11 mouse cellular contexts compared by ENCODE assay signal in the genomic region with DNA sequence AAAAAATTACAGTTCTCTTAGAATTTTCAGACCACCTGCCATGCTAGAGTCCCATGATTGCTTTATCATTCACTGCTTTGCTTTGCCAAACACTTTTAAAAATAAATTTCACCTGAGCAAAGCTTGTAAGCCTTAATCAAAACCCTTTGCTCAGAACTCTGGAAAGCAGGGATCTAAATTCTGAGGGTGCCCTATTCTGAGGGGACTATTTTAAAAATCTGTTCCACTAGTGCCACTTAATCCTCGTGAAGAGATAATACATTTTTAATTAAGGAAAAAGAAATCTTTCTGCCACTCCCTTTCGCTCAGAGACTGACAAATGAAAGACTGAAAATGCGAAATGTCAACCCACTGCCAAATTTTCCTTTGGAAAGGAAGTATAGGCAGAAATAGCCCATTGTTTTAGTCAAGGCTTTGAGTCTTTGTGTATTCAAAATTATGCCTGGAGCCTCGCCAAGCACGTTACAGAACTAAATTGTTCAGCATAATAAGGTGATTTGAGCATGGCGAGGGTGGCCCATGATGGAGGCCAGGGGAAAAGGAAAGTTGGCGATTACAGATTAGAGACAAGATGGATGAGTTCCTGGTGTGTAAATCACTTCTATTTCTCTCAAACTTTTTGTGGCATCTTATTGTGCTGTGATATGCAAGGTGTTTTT.
DNase-seq lines count a peak whose midpoint lies in the region; ATAC-seq and TF ChIP-seq lines count a peak whose summit lies in the region.
"Had no signal": no experiment of that assay in that cellular context is flagged by ENCODE, and none has a peak within 500 bp of the region (broad histone marks: within the 10 kb centered on the region; RNA-seq: fewer than 3 reads in every experiment).

No protein-coding gene starts in this region.

- H3K27me3 ChIP-seq in kidney, adult 2 months (replicated peaks; ENCODE audit: control insufficient read depth, insufficient read depth, low read length) = no peaks in the 10 kb centered on the region
- no peaks in the 10 kb centered on the region for H3K27me3 ChIP-seq in midbrain, postnatal 0 days (ENCODE audit: insufficient read depth, low read length)
- H3K27me3 ChIP-seq in midbrain, embryonic 16.5 days (ENCODE audit: control insufficient read depth, insufficient read depth, low read depth, low read length) = no peaks in the 10 kb centered on the region
- H3K27me3 ChIP-seq in forebrain, embryonic 16.5 days (replicated peaks; ENCODE audit: control insufficient read depth, insufficient read depth, low read length) = no peaks in the 10 kb centered on the region
- no peaks in the 10 kb centered on the region for H3K27me3 ChIP-seq in cerebellum, adult 2 months (ENCODE audit: control insufficient read depth, insufficient read depth, low read length)
- H3K27me3 ChIP-seq: heart, embryonic 12.5 days had no signal

- H3K4me1 ChIP-seq in kidney, adult 2 months (ENCODE audit: control insufficient read depth, insufficient read depth, low read length) = no peaks in the 10 kb centered on the region
- no peaks in the 10 kb centered on the region for H3K4me1 ChIP-seq in midbrain, postnatal 0 days (ENCODE audit: insufficient read depth, low read length)
- no peaks in the 10 kb centered on the region for H3K4me1 ChIP-seq in midbrain, embryonic 16.5 days (ENCODE audit: control insufficient read depth, insufficient read depth, low read length)
- no peaks in the 10 kb centered on the region; the same call in 1 of the 2 replicates for H3K4me1 ChIP-seq in forebrain, embryonic 16.5 days (replicated peaks; ENCODE audit: control insufficient read depth, insufficient read depth, low read length)
- no peaks in the 10 kb centered on the region for H3K4me1 ChIP-seq in cerebellum, adult 2 months (ENCODE audit: control insufficient read depth, insufficient read depth, low read length)
- H3K4me1 ChIP-seq: heart, embryonic 12.5 days had no signal

- no peaks in the 10 kb centered on the region for H3K36me3 ChIP-seq in kidney, adult 2 months (ENCODE audit: control insufficient read depth, insufficient read depth, low read length)
- no peaks in the 10 kb centered on the region for H3K36me3 ChIP-seq in midbrain, postnatal 0 days (ENCODE audit: insufficient read depth, low read length)
- no peaks in the 10 kb centered on the region for H3K36me3 ChIP-seq in midbrain, embryonic 16.5 days (ENCODE audit: control insufficient read depth, insufficient read depth, low read length)
- H3K36me3 ChIP-seq in forebrain, embryonic 16.5 days (ENCODE audit: control insufficient read depth, insufficient read depth) = no peaks in the 10 kb centered on the region
- H3K36me3 ChIP-seq: heart, embryonic 12.5 days had no signal

- no peak overlapping the region for H3K4me2 ChIP-seq in midbrain, postnatal 0 days (ENCODE audit: low read depth, low read length, poor library complexity, severe bottlenecking)
- H3K4me2 ChIP-seq in midbrain, embryonic 16.5 days (ENCODE audit: low read length) = no peak overlapping the region
- no peak overlapping the region for H3K4me2 ChIP-seq in forebrain, embryonic 16.5 days (ENCODE audit: low read length)
- H3K4me2 ChIP-seq: heart, embryonic 12.5 days had no signal

- no peak for TF ChIP-seq CTCF in kidney, adult 2 months (conservative IDR thresholded peaks at IDR 0.05; ENCODE audit: insufficient read depth, insufficient read length, low read depth, low read length)
- no peak for TF ChIP-seq CTCF in midbrain, postnatal 0 days (IDR thresholded peaks at IDR 0.05)
- TF ChIP-seq CTCF in cerebellum, adult 2 months (IDR thresholded peaks at IDR 0.05; ENCODE audit: borderline replicate concordance, insufficient read depth, low read depth, low read length) = no peak

- no peak for TF ChIP-seq POLR2A in kidney, adult 2 months (IDR thresholded peaks at IDR 0.05; ENCODE audit: low read depth, low read length)
- TF ChIP-seq POLR2A in cerebellum, adult 2 months (IDR thresholded peaks at IDR 0.05; ENCODE audit: borderline replicate concordance, insufficient read depth, low read length) = no peak

- H3K27ac ChIP-seq in kidney, adult 2 months (ENCODE audit: insufficient read depth, low read depth, low read length) = no peak overlapping the region
- no peak overlapping the region for H3K27ac ChIP-seq in midbrain, postnatal 0 days (ENCODE audit: low read depth, low read length)
- H3K27ac ChIP-seq in midbrain, embryonic 16.5 days (ENCODE audit: low read length) = no peak overlapping the region
- peak overlapping the region; percentile 37; the same call in 1 of the 2 replicates for H3K27ac ChIP-seq in forebrain, embryonic 16.5 days (ENCODE audit: low read length)
- no peak overlapping the region for H3K27ac ChIP-seq in cerebellum, adult 2 months (ENCODE audit: insufficient read depth, low read length)

- no peak overlapping the region for H3K4me3 ChIP-seq in kidney, adult 2 months (ENCODE audit: insufficient read depth, low read depth, low read length)
- no peak overlapping the region for H3K4me3 ChIP-seq in midbrain, postnatal 0 days (ENCODE audit: low read depth, low read length)
- H3K4me3 ChIP-seq in midbrain, embryonic 16.5 days (ENCODE audit: low read depth, low read length) = no peak overlapping the region
- H3K4me3 ChIP-seq in forebrain, embryonic 16.5 days (replicated peaks; ENCODE audit: low read length) = no peak overlapping the region
- H3K4me3 ChIP-seq in cerebellum, adult 2 months (replicated peaks; ENCODE audit: insufficient read depth, low read depth, low read length) = no peak overlapping the region
- H3K4me3 ChIP-seq: heart, embryonic 12.5 days had no signal

- H3K9me3 ChIP-seq in midbrain, postnatal 0 days (ENCODE audit: low read length) = no peaks in the 10 kb centered on the region
- no peaks in the 10 kb centered on the region for H3K9me3 ChIP-seq in midbrain, embryonic 16.5 days (replicated peaks; ENCODE audit: control insufficient read depth, low read length, poor library complexity, severe bottlenecking)
- no peaks in the 10 kb centered on the region for H3K9me3 ChIP-seq in forebrain, embryonic 16.5 days (ENCODE audit: control insufficient read depth, low read length)
- H3K9me3 ChIP-seq: heart, embryonic 12.5 days had no signal

- 62% methylated on average over 7 of the region's 7 CpGs for WGBS in kidney, adult 2 months
- 37% methylated on average over 7 of the region's 7 CpGs for WGBS in midbrain, postnatal 0 days
- 37% methylated on average over 7 of the region's 7 CpGs for WGBS in midbrain, embryonic 16.5 days
- 10% methylated on average over 7 of the region's 7 CpGs for WGBS in forebrain, embryonic 16.5 days
- 10% methylated on average over 7 of the region's 7 CpGs for WGBS in cerebellum, adult 2 months

- H3K9ac ChIP-seq in midbrain, postnatal 0 days (replicated peaks; ENCODE audit: low read length, poor library complexity, severe bottlenecking) = no peak overlapping the region
- H3K9ac ChIP-seq in midbrain, embryonic 16.5 days (ENCODE audit: low read depth, low read length) = no peak overlapping the region
- H3K9ac ChIP-seq in forebrain, embryonic 16.5 days (replicated peaks; ENCODE audit: low read depth, low read length) = no peak overlapping the region
- H3K9ac ChIP-seq: heart, embryonic 12.5 days had no signal

- peak; percentile 39 for DNase-seq in kidney, postnatal 10 days
- DNase-seq in kidney, adult 2 months = no peak
- peak; percentile 21 for DNase-seq in midbrain, postnatal 0 days (ENCODE audit: low spot score)
- DNase-seq in lung, postnatal 36 days = peak; percentile 19
- DNase-seq in cerebellum, adult 2 months = no peak
- DNase-seq: embryo, embryonic 11 days; thymus, adult 18-20 months had no signal

- ATAC-seq in midbrain, postnatal 0 days (ENCODE audit: low FRiP score) = no peak
- no peak for ATAC-seq in midbrain, embryonic 16.5 days
- ATAC-seq in forebrain, embryonic 16.5 days = peak; percentile 93
- ATAC-seq: intestine, postnatal 0 days had no signal

Comparison
In these comparisons a context has a peak if more than half of its experiments do, and no peak if none do; other contexts are left out.
1. DNase-seq: peak in kidney, postnatal 10 days (single experiment), midbrain, postnatal 0 days (single experiment) and lung, postnatal 36 days (single experiment); none in kidney, adult 2 months (single experiment) and cerebellum, adult 2 months (0 of 2).